Mouse (Mus musculus): ENCODE data around the gene Kat2b.
"Not testable (repeated sequence)": the region's sequence is repeated elsewhere in the genome, so short reads cannot be mapped to it uniquely, and the experiment has no call there.

The Kat2b gene

DNA sequence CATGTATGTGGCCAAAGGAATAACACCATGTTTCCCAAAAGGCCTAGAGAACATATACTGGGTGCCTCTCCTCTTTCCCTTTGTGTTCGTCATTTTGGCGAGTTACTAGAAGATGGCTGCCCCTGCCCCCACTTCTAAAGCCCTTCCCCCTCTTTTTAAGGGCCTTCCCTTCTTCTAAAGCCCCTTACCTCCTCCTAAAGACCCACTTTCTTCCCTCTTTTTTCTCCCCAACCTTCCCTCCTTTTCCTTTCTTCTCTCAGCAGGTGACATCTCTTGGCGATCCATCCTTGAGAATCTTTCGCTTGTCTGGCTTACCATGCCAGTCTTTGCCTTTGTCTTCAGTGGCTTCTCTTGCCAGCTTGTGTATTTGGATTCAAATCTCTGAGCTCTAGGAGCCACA is 31.9 kb downstream of the Kat2b start:
- DNase-seq (ENCODE audit: low spot score), result no peak

DNA sequence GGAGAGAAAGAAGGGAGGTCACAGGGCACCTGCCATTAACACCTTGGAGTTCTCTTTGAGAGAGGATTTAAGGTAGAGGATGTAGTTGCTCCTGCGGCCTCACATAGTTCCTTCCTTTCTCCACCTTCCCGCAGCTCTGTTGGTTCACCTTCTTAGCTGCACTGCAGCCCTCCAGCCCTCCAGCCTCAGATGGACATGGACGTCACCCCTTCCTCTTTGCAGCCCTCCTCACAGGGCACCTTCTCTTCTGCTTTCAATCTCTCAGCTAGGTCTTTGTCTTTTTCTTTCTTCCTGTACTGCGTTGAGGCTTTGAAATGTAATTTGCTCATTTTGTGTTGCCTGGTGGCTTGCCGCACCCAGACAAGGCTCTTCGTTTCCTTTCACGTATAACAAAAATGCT is 36.6 kb downstream of the Kat2b start:
- not testable (repeated sequence) for DNase-seq (ENCODE audit: low spot score)

DNA sequence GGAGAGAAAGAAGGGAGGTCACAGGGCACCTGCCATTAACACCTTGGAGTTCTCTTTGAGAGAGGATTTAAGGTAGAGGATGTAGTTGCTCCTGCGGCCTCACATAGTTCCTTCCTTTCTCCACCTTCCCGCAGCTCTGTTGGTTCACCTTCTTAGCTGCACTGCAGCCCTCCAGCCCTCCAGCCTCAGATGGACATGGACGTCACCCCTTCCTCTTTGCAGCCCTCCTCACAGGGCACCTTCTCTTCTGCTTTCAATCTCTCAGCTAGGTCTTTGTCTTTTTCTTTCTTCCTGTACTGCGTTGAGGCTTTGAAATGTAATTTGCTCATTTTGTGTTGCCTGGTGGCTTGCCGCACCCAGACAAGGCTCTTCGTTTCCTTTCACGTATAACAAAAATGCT is 39.4 kb downstream of the Kat2b start:
- DNase-seq (ENCODE audit: low spot score), result not testable (repeated sequence)

DNA sequence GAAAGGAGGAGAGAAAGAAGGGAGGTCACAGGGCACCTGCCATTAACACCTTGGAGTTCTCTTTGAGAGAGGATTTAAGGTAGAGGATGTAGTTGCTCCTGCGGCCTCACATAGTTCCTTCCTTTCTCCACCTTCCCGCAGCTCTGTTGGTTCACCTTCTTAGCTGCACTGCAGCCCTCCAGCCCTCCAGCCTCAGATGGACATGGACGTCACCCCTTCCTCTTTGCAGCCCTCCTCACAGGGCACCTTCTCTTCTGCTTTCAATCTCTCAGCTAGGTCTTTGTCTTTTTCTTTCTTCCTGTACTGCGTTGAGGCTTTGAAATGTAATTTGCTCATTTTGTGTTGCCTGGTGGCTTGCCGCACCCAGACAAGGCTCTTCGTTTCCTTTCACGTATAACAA is 42.3 kb downstream of the Kat2b start:
- DNase-seq (ENCODE audit: low spot score), result not testable (repeated sequence)

DNA sequence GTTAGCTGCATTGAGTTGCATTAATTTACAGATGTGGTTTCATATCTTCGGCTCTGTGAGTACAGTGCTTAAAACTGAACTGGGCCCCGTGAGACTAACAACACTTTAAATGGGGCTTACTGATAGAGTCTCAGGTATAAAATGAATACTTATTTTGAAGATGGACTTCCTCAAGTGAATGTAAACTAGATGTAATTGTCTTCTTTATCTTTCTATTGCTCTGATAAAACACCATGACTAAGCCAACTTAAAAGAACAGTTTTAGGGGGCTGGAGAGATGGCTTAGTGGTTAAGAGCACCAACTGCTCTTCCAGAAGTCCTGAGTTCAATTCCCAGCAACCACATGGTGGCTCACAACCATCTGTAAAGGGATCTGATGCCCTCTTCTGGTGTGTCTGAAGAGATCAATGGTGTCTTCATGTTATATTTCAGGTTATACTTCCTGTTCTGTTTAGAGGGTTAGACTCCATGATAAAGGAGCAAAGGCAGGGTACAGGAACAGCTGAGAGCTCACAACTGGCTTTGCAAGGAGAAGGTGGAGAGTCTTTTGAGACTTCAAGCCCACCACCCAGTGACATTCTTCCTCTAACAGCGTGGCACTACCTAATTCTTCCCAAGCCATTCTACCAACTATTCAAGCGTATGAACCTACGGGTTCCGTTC is 50.8 kb downstream of the Kat2b start:
- no peak for DNase-seq (ENCODE audit: low spot score)

DNA sequence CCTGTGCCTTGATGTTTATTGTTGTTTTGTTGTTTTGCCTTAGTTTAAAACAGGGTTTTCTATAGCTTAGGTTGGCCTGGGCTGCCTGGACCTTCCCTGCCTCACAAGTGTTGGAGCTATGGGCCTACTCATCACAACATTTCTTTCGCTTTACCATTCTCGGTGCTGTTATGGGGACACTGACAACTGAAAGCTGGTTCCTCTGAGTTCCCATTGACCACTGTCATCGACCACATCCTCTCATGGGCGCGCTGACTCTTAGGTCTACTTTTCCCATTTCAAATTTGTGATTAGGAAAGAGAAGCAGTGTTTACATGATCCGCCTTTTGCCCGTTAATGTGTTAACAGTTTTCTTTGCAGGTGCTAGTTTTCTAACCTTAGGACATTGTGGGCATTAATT is 51.7 kb downstream of the Kat2b start:
- DNase-seq (ENCODE audit: low spot score), result no peak

DNA sequence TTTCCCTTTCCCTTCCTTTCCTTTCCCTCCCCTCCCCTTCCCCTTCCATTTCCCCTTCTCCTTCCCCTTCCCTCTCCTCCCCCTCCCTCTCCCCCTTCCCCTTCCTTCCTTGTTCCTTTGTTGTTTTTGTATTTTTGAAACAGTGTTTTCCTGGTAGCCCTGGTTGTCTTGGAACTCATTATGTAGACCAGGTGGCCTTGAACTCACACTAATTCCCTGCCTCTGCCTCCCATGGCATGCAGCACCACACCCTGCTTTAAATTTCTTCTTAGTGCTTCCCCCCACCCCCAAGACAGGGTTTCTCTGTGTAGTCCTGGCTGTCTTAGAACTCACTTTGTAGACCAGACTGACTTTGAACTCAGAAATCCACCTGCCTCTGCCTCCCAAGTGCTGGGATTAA is 52.7 kb downstream of the Kat2b start:
- no peak for DNase-seq (ENCODE audit: low spot score)

DNA sequence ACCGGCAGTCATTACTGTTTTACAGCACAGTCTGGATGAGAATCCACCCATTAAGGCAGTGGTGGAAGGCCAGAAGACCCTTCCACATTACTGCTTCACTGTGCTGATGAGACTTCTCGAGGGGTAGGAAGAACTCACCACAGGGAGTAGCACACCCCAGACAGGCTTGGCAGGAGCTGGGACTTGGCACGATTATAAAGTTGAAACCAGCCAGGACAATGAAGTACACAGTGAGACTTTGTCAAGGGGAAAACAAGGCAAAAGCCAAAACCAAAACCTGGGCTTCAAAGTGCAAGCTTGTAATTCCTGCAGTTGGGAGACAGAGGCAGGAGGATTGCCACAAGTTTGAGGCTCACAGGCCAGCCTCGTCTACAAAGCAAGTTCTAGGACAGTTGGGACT is 54.0 kb downstream of the Kat2b start:
- no peak for DNase-seq (ENCODE audit: low spot score)

DNA sequence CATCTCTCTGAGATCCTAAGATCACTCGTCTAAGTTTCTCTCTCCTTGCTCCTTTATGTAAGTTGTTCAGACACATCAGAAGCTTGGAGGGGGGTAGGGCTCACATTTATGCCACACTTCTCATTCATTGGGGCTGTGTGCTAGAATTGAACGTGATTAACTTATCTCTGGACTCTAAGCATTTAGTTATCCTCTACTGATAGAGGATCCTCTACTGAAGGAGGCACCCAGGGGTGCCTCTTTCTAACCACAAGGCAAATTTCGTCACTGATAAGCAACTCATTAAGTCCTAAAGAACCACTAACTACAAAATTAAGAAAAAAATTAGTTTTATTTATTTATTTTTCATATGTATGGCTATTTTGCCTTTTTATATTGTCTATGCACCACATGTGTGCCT is 55.5 kb downstream of the Kat2b start:
- no peak for DNase-seq (ENCODE audit: low spot score)

DNA sequence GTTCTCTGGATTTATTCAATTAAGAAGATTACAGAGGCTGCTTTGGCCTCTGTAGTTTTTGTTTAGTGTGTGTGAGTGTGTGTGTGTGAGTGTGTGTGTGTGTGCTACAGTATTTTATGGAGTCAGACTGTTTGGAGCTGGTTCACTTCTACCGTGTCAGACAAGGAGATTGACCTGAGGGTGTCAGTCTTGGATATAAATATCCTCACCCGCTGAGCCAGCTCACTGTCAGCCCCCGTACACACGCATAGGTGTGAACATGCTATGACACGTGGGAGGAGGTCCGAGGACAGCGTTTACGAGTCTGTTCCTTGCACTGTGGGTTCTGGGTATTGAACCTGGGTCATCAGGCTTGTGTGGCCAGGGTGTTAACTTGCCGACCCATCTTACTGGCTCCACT is 57.1 kb downstream of the Kat2b start:
- DNase-seq (ENCODE audit: low spot score), result no peak

DNA sequence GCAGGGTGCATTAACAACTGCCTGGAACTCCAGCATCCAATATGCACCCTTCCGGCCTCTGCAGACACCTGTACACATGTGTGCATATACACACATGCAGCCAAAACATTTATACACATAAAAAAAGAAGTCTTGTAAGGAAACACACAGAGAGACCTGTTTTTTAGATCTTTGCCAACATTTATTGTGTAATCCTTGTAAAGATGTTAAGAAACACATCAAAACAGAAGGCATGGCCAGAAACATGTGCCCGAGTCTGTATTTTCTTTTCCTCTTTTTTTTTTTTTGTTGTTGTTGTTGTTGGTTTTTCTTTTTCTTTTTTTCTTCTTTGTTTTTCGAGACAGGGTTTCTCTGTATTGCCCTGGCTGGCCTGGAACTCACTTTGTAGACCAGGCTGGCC is 59.5 kb downstream of the Kat2b start:
- DNase-seq (ENCODE audit: low spot score), result no peak

DNA sequence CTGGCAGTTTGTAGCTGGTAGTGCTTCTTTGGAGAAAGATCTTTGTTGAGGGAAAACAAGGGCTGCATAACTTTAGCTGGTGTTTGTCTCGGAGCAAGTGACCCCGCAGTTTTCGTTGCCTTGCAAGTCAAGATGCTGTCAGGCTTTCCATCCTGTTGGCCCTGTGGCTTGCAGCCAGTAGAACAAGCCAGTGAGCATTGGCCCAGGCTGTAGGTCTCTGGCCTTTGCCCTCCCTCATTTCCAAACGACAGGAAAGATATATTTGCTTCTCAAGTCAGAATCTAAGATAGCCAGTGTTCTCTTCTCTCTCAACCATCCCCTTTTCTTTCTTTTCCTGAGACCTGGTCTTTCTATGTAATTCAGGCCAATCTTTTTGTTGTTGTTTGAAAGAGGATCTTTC is 60.8 kb downstream of the Kat2b start:
- no peak for DNase-seq (ENCODE audit: low spot score)

DNA sequence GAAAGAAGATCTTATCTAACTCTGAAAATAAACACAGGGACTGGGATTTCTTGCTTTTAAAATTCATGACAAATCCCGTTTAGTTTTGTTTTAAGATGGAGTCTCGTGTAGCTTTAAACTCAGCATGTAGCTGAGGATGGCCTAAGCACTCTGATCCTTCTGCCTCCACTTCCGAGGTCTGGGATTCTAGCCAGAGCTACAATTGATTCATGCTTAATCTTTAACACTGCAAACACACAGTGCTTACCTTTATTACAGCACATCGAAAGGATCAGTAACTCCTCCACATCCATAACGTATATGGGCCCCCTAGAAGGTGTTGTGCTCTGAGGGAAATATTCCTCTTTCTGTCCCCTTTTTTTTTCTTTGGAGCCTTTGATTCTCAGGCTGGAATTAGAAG is 61.5 kb downstream of the Kat2b start:
- DNase-seq (ENCODE audit: low spot score), result no peak

DNA sequence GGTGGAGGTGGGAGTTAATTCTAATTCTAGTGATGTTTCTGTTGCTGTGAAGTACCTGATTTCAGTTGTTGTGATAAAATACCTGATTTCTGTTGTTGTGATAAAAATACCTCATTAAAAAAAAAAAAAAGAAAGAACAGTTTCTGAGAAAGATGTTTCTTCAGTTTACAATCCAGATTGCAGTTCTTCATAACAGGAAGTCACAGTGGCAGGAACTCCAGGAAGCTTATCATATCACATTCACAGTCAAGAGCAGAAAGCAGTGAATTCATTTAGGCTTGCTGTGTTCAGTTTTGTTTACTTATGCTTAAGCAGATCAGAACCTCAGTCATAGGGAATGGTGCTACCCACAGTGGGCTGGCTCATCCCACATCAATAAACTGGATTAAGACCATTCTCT is 64.7 kb downstream of the Kat2b start:
- DNase-seq (ENCODE audit: low spot score), result no peak

DNA sequence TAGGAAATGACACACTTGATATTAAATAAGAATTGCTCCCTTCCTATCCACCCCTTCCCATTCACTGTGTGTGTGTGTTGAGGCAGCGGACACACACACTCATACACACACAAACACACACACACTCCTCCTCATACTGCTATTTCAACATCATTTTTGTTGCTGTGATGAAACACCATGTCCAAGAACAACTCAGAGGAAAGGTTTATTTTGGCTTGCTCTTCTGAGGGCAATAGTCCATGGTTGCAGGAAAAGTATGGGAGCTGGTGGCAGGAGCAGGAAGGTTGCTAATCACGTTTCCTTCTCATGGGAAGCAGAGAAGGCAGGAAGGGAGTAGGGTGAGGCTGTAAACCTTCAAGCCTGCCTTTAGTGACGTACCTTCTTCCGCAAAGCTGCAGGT is 76.7 kb downstream of the Kat2b start:
- no peak for DNase-seq (ENCODE audit: low spot score)

DNA sequence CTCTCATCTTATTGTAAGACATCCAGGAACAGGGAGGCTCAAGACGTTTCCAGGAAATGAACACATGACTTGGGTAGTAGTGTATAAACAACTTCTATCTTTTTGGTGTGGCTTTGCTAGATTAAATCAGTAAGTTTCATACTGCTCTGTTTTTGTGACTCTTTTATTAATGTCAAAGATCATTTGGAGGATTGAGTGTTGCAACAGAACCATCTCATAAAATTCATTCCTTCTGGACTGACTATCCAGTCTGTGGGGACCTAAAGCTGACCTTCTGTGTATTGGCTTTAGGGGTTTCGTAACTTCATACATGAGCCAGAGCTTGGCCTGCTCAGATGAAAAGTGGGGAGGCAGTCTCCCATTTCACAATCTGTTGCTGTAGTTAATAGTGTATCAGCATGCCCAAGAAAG is 83.6 kb downstream of the Kat2b start:
- no peak for DNase-seq (ENCODE audit: low spot score)

DNA sequence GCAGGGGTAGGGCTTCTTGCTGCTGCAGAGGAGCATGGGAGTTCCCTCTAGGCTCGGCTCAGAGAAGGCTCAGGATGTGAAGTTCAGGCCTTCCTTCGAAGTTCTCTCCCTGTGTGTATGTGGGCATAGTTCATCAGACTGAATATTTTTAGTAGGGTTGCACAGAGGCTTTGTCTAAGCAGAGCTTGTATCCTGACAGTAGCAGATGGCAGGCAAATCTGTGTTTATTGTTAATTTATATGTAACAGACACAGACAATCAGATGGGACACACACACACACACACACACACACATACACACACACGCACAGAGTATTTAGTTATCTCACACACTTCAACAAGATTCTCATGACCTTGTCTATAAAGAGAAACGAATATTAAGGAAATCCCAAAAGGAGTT is 87.9 kb downstream of the Kat2b start:
- no peak for DNase-seq (ENCODE audit: low spot score)

DNA sequence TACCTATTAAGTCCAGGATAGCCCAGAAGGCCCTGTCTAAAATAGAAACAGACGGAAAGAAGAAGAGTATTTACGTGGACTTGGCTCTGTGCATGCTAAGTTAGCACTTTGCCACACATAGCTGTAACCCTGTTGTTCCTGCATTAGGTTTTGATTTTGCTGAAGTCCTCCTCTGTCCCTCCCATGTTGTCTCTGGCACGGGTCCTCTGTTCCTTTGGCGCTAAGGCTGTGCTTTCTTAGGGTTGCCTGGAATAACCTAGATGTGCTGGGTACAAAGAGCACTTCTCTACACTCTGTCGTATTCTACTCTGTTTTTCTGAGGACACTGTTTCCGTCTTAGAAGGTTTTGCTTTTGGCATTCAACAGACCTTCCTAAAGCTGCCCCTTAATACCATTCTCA is 88.4 kb downstream of the Kat2b start:
- DNase-seq (ENCODE audit: low spot score), result no peak

DNA sequence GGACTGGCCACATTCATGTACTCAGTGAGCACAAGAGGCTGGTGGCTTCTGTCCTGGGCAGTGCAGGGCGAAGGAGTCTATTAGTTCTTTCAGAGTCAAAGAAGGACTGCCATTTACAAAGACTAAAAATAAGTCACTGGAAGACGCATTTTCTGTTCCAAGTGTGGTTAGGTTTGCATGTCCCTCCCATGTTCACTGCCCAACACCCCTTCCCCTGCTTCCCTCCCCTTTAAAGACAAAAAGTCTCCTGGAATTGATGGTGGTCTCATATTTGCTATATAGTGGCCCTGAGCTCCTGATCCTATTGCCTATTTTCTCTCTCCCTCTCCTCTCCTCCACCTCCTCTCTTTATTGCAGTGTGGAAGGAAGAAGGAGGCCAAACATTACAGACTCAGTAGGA is 89.3 kb downstream of the Kat2b start:
- DNase-seq (ENCODE audit: low spot score), result no peak

DNA sequence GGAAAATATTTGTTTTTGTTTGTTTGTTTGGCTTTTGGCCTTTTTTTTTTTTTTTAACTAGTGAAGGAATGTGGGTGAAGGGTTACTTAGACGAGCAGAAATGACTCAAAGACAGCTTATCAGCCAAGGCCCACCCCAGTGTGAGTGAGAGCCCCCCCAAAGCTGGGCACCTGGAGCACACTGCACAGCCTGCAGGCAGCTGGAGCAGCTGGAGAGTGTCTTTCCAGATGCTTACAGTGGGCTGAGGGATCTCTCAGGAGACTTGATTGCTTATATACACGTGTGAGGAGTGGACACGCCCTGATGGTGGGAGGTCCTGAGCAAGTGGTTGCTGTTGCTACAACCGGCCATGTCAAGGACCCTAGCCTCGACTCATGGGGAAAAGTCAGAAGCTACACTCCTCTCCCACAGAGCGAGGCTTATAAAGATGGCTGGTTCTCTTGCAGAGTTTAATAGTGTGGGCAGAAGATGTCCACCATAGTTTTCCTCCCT is 89.8 kb downstream of the Kat2b start:
- DNase-seq (ENCODE audit: low spot score), result no peak

DNA sequence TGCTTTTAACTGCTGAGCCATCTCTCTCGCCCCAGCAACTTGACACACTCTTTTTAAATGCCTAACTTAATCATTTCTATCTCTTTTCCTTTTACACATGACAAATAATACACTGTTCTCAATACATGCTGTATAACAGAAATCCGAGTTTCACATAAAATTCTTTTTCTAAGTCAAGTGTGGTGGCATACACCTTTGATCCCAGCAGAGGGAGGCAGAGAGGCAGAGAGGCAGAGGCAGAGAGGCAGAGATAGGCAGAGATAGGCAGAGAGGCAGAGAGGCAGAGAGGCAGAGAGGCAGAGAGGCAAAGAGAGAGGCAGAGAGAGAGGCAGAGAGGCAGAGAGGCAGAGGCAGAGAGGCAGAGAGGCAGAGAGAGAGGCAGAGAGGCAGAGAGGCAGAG is 90.7 kb downstream of the Kat2b start:
- DNase-seq (ENCODE audit: low spot score), result not testable (repeated sequence)

DNA sequence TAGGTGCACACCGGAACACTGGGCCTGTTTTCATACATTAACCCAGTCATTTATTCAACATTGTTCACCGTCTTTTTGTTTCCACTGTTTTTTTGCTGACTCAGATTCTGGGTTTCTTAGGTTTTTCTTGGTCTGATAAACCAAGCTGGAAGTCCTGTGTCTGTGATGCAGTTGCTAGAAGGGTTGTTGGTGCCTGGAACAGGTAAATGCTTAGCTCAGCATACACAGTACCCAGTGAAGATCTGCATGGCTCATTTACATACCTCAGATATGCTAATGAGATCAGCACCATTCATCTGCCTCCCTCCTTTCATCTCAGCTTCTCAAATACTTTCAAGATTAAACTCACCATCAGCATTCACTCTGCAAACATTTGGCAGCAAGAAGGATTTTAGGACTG is 92.0 kb downstream of the Kat2b start:
- no peak for DNase-seq (ENCODE audit: low spot score)

DNA sequence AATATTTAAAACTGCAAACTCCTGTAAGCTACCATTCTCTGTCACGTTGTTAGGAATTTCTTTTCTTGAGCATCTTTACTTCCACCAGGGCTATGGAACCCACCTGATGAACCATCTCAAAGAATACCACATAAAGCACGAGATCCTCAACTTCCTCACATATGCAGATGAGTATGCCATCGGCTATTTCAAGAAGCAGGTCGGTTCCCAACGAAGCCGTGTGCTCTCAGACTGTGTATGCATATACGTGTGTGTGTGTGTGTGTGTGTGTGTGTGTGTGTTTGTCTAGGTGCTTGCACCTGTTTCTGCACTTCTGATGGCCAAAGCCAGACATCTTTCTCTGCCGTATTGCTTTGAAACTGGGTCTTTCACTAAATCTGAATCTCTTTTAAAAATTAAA is 92.6 kb downstream of the Kat2b start:
- DNase-seq (ENCODE audit: low spot score), result no peak

DNA sequence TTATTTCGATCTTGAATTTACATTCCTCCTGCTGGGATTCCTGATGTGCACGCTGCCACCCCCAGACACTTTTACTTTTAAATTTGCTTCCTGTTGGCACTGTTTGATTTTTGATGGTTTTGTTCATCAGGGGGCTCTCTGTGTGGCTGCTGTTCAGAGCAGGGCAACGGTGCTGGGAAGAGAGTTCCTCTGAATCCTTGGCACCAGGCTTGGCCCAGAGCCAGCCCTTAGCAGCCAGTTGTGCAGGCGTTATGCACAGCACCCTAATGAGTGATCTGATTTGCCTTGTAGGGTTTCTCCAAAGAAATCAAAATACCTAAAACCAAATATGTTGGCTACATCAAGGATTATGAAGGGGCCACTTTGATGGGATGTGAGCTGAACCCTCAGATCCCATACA is 93.1 kb downstream of the Kat2b start:
- no peak for DNase-seq (ENCODE audit: low spot score)

Data from retina, embryonic 14.5 days (tissue).